Mouse (Mus musculus) ES-E14 (cell line): Measurements from ENCODE around the gene Mael. TPM values are rescaled to one million over a fixed set of nuclear protein-coding genes. Genes with fewer than 3 reads are reported as not detected.

ENCODE experiments used
- DNase-seq: peaks from one replicate; pipeline ENCODE4 v3.0.0-alpha.2; 2013; ENCODE audit warnings: low read depth, low spot score
- H3K27ac ChIP-seq: 2 replicates; pipeline ENCODE4 v1.5.1; 2012; ENCODE audit warnings: low read depth, mild to moderate bottlenecking, low read length, moderate library complexity, mixed read lengths; ENCODE audit not compliant: poor library complexity, insufficient read depth, severe bottlenecking
- H3K36me3 ChIP-seq: 2 replicates; pipeline ENCODE4 v1.6.1; 2012; ENCODE audit warnings: mild to moderate bottlenecking, low read length, moderate library complexity, mixed read lengths; ENCODE audit not compliant: control insufficient read depth, poor library complexity, insufficient read depth, severe bottlenecking
- H3K4me1 ChIP-seq, 2 experiments: fragments of 150-350 bp in 1 of 2; sonication (generic) in 1 of 2; 2 replicates each; pipeline ENCODE4 v1.6.1; 2012; ENCODE audit warnings: low read length in 2 of 2, mild to moderate bottlenecking in 1 of 2, mixed read lengths in 1 of 2; ENCODE audit not compliant: control insufficient read depth in 2 of 2, insufficient read depth in 2 of 2, poor library complexity in 1 of 2
- H3K4me3 ChIP-seq, 2 experiments: fragments of 150-350 bp in 1 of 2; sonication (generic) in 1 of 2; 2 replicates each; pipeline ENCODE4 v1.5.1; 2012; ENCODE audit warnings: low read length in 2 of 2, low read depth in 1 of 2, mild to moderate bottlenecking in 1 of 2, mixed read lengths in 1 of 2; ENCODE audit not compliant: insufficient read depth in 1 of 2, poor library complexity in 1 of 2, severe bottlenecking in 1 of 2
- H3K9ac ChIP-seq: 2 replicates; pipeline ENCODE4 v1.6.1; 2012; ENCODE audit warnings: low read depth, mild to moderate bottlenecking, low read length, mixed read lengths; ENCODE audit not compliant: poor library complexity, insufficient read depth, severe bottlenecking
- H3K9me3 ChIP-seq: fragments of 150-350 bp; sonication (generic); 2 replicates; pipeline ENCODE4 v1.6.1; 2012; ENCODE audit warnings: low read depth, mild to moderate bottlenecking, low read length; ENCODE audit not compliant: control insufficient read depth, insufficient read depth
- CHD2 ChIP-seq: IDR thresholded peaks from 2 replicates; pipeline ENCODE4 v1.6.1; 2014; ENCODE audit warnings: mild to moderate bottlenecking, low read depth, low read length, inconsistent platforms
- HCFC1 ChIP-seq: IDR thresholded peaks from 2 replicates; pipeline ENCODE4 v1.6.1; 2012; ENCODE audit warnings: low read length, inconsistent platforms, borderline replicate concordance; ENCODE audit not compliant: insufficient read depth
- MAFK ChIP-seq: IDR thresholded peaks from 2 replicates; pipeline ENCODE4 v1.6.1; 2014; ENCODE audit warnings: mild to moderate bottlenecking, low read depth, low read length, inconsistent platforms; ENCODE audit not compliant: insufficient read depth
- ZC3H11A ChIP-seq: IDR thresholded peaks from 2 replicates; pipeline ENCODE4 v1.6.1; 2012; ENCODE audit warnings: low read depth, mild to moderate bottlenecking, inconsistent platforms, low read length, borderline replicate concordance
- ZNF384 ChIP-seq: IDR thresholded peaks from 2 replicates; pipeline ENCODE4 v1.6.1; 2012; ENCODE audit warnings: low read depth, low read length, inconsistent platforms
- in situ Hi-C, 2 experiments: fragments of 600-800 bp; cut with MboI; formaldehyde crosslinking; loops; one replicate each; pipeline ENCODE4 v1.15.1; 2025; ENCODE audit warnings: low sequenced_read_pairs in 2 of 2, inconsistent platforms in 1 of 2; ENCODE audit not compliant: unreplicated experiment in 2 of 2
- total RNA-seq: library from RNA; depleted of rRNA; stranded (reverse); fragments of 300-350 nt; gene quantifications from 2 replicates; pipeline ENCODE4 v1.2.3, GENCODE M21; 2012

Mael gene
- total RNA-seq, 1 experiment: 25.7 TPM

- in situ Hi-C loops: no loop called here
- no peak for DNase-seq
These were observed 53.9 kb downstream of the Mael start for GRCm38 (mm10) chr1:166184391-166185229.

DNA sequence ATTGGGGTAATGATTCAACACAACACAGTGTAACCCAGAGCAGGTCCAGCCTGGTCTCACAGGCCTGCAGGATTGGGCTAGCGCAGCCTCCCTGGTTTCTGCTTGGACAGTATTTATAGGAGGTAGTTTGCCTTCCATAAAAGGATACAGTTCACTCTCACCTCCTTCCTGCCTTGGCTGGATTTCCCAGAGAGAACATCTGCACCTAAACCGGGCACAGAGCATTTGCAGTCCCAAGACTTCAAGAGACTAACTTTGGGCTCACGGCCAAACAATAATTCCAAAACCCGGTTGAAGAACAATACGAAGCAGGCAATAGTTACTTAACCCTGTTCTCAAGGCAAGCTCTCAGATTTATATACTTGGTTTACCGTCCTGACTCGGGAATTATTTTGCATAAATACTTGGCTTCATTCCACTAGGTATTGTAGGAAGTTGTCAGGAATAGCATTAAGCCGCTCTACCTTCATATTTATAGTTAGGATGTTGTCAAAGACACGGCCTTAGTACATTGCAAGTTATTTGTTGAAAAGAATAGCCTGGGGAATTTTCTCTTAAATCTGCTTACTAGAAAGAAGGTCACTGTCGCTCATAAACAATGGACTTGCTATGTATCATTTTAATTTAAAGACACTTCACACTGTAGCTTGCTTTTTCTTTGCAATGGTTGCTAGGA is 55.5 kb downstream of the Mael start:
- Histone ChIP-seq H3K9me3 (no peaks in the 10 kb centered on the region), H3K36me3 (no peaks in the 10 kb centered on the region), H3K4me1 (no peaks in the 10 kb centered on the region), H3K27ac (no peak overlapping the region), H3K4me3 (no peak overlapping the region), H3K9ac (no peak overlapping the region)
- in situ Hi-C loops: no loop called here
- no peak for DNase-seq
- no peak for TF ChIP-seq HCFC1
- no peak for TF ChIP-seq CHD2
- TF ChIP-seq MAFK: no peak
- no peak for TF ChIP-seq ZC3H11A
- no peak for TF ChIP-seq ZNF384

More at GRCm38 (mm10) chr1:166184391-166185229, 53.9 kb downstream of the Mael start:
- H3K9ac ChIP-seq: no peak overlapping the region
- H3K4me3 ChIP-seq: no peak overlapping the region
- H3K27ac ChIP-seq: no peak overlapping the region
- no peaks in the 10 kb centered on the region for H3K9me3 ChIP-seq
- TF ChIP-seq MAFK: no peak
- TF ChIP-seq HCFC1: no peak
- TF ChIP-seq CHD2: no peak
- TF ChIP-seq ZNF384: no peak
- H3K4me1 ChIP-seq: no peaks in the 10 kb centered on the region
- H3K36me3 ChIP-seq: no peaks in the 10 kb centered on the region

GRCm38 (mm10) chr1:166181510-166181909 is 57.0 kb downstream of the Mael start:
- no peaks in the 10 kb centered on the region for H3K9me3 ChIP-seq
- no peak overlapping the region for H3K27ac ChIP-seq
- TF ChIP-seq ZC3H11A: no peak; the same call in 1 of the 2 replicates
- no peak for TF ChIP-seq MAFK
- no peak for TF ChIP-seq HCFC1
- TF ChIP-seq ZNF384: no peak
- no peak for TF ChIP-seq CHD2
- no peaks in the 10 kb centered on the region for H3K4me1 ChIP-seq
- no peak overlapping the region for H3K4me3 ChIP-seq
- in situ Hi-C loops: no loop called here
- DNase-seq: no peak
- H3K36me3 ChIP-seq: no peaks in the 10 kb centered on the region
- no peak overlapping the region for H3K9ac ChIP-seq

- Histone ChIP-seq H3K4me3 (no peak overlapping the region), H3K4me1 (no peaks in the 10 kb centered on the region), H3K9ac (no peak overlapping the region), H3K36me3 (no peaks in the 10 kb centered on the region), H3K27ac (no peak overlapping the region), H3K9me3 (no peaks in the 10 kb centered on the region)
- no peak for TF ChIP-seq ZC3H11A
- no peak for TF ChIP-seq ZNF384
- TF ChIP-seq MAFK: no peak
- no peak for TF ChIP-seq HCFC1
- no peak for TF ChIP-seq CHD2
- no peak for DNase-seq
- in situ Hi-C loops: no loop called here
These were observed 64.9 kb downstream of the Mael start for GRCm38 (mm10) chr1:166173621-166174020.
